Mouse (Mus musculus) cerebellum, adult 2 months (tissue): Measurements from ENCODE around the gene Xrcc1.

Experiments used
- CTCF ChIP-seq: fragments of 200-500 bp; IDR thresholded peaks from 2 replicates; pipeline ENCODE4 v1.5.1; 2011; ENCODE audit warnings: low read depth, mild to moderate bottlenecking, control low read depth, low read length, moderate library complexity, borderline replicate concordance; ENCODE audit not compliant: insufficient read depth
- POLR2A ChIP-seq: fragments of 200-500 bp; IDR thresholded peaks from 2 replicates; pipeline ENCODE4 v1.6.1; 2011; ENCODE audit warnings: low read length, control low read depth, borderline replicate concordance; ENCODE audit not compliant: insufficient read depth

GRCm38 (mm10) chr7:24611709-24612108 is 65.6 kb downstream of the Xrcc1 start:
- no peak for TF ChIP-seq CTCF
- TF ChIP-seq POLR2A = no peak
